Mouse (Mus musculus): ENCODE measurements at regions not wholly inside any gene's neighbourhood (a gene's known extent, or its start where the extent isn't known, plus 50 kb on each side); places are given as distances from the start of the nearest gene placed in this dataset.

DNA sequence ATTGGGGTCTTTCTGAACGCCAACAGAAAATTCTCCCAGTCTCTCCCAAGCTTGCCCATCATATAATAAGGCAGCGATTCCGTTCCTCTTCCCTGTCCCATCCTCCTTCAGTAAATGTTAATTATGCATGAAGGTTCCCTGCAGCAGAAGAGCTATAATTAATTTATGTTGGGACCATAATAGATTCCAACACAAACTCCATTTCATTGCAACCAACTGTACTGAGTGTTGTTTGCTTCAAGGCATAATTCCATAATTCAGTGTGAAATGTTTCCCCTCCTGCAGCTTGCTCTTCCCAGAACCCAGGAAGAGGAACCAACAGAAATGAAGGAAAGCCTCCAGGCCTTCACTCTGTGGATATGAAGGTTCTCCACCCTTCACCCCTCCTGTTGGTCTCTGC is 129.0 kb upstream of the B3gat1 start:
- Histone ChIP-seq H3K27ac (no peak overlapping the region), H3K36me3 (no peaks in the 10 kb centered on the region), H3K4me2 (no peak overlapping the region), H3K4me1 (no peaks in the 10 kb centered on the region), H3K4me3 (no peak overlapping the region), H3K9ac (no peak overlapping the region), H3K27me3 (no peaks in the 10 kb centered on the region), H3K9me3 (no peaks in the 10 kb centered on the region)
- 73% methylated on average over 3 of the region's 3 CpGs for WGBS
- no peak for ATAC-seq (ENCODE audit: insufficient number of reproducible peaks, low FRiP score, low TSS enrichment, low read depth)

DNA sequence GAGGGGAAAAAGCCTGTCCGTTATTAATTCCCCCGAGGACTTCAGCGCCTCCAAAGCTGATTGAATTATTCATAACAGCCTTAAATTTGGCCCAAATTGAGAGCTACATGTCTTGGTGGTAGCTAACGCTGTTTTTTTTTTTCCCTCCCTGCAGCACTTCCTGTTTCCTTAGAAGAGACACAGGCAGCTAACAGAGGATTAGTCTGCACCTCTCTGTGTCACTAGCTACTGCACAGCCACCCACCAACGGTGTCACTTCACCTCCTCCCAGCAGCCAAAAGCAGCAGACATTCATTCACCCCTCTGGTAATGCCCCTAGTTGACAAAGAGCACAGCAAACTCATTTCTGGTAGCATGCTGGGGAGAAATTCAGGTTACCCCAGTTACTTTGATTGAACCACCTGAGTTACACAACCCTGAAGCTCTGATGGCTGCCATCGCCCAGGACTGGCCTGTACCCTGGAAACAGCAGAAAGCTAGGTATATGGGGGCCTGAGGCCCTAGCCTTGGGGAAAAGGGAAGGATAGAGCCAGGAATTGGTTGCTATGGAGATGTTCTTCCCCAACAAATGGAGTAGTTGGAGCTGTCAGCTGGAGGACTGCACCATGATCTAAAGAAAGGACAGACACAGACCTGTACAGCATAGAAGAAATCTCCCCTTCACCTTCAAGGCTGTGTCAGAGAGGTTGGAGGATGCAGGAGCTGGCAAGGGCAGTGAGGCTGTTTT is 121.7 kb upstream of the B3gat1 start:
- H3K36me3 ChIP-seq: no peaks in the 10 kb centered on the region
- no peak for ATAC-seq (ENCODE audit: insufficient number of reproducible peaks, low FRiP score, low TSS enrichment, low read depth)
- no peak overlapping the region for H3K4me2 ChIP-seq
- H3K27ac ChIP-seq: no peak overlapping the region
- no peaks in the 10 kb centered on the region for H3K4me1 ChIP-seq
- H3K9ac ChIP-seq: no peak overlapping the region
- no peaks in the 10 kb centered on the region for H3K9me3 ChIP-seq
- 59% methylated on average over 6 of the region's 6 CpGs for WGBS
- H3K4me3 ChIP-seq: no peak overlapping the region
- no peaks in the 10 kb centered on the region for H3K27me3 ChIP-seq

DNA sequence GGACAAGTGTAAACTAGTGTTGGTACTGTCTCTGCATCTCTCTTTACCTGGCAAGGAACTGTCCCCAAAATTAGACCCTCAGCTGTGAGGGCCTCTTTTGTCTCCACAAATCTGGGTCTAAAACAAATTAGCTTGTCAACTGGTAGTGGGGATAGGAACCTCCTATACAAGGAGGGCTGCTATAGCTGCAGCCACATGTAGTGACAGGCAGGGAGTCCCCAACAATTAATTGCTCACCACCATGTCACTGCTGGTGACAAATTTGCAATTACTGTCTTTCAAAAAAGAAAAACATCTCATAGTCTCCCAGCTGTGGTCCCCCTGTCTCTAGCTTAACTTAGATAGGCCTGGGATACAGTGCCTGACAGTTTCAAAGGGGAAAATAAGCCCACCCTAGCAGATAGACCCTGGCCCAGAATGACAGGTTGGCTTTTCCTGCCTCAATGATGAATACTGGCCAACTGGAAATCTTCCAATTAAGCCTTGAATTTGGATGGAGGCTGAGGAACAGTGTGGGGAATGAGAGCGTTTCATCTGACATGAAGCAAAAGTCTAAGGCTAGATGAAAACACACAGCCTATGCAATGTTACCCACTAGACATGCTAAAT is 110.6 kb upstream of the B3gat1 start:
- H3K4me2 ChIP-seq: no peak overlapping the region
- H3K27me3 ChIP-seq: no peaks in the 10 kb centered on the region
- H3K9me3 ChIP-seq: no peaks in the 10 kb centered on the region
- no peaks in the 10 kb centered on the region for H3K36me3 ChIP-seq
- no peak overlapping the region for H3K27ac ChIP-seq
- no peak for ATAC-seq (ENCODE audit: insufficient number of reproducible peaks, low FRiP score, low TSS enrichment, low read depth)
- H3K4me1 ChIP-seq: no peaks in the 10 kb centered on the region
- no peak overlapping the region for H3K9ac ChIP-seq
- 86% methylated on average over 1 of the region's 1 CpGs for WGBS
- no peak overlapping the region for H3K4me3 ChIP-seq

DNA sequence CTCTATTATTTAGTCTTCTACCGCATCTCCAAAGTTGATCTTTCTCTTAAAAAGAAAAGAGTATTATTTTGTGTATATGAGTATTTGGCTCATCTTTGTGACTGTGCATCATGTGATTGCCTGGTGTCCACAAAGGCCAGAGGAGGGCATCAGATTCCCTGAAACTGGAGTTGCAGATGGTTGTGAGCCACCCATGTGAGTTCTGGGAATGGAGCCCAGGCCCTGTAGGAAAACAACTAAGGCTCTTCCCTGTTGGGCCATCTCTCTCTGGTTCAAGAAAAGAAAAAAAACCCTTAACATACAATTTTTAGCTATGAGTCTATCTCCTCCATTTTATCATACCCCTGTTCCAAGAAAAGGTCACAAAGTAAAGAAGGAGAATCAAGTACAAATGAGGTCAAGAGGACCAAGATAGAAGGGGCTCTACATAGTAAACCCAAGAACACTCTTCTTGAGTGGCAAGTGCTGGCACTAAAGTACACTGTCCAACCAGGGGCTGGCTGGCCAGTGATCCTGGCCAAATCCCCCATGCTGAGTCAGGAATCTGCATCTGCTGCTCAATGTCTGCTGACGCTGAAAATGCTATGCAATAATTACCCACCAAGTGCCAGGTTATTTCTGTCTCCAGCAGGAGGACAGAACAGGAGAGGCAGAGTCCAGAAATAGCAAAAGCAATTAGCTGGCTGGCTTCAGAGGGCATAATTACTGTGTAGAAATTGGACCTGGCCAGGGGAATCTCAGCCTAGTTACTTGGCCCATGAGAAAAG is 108.2 kb upstream of the B3gat1 start:
- no peaks in the 10 kb centered on the region for H3K27me3 ChIP-seq
- WGBS: 61% methylated on average over 2 of the region's 2 CpGs

DNA sequence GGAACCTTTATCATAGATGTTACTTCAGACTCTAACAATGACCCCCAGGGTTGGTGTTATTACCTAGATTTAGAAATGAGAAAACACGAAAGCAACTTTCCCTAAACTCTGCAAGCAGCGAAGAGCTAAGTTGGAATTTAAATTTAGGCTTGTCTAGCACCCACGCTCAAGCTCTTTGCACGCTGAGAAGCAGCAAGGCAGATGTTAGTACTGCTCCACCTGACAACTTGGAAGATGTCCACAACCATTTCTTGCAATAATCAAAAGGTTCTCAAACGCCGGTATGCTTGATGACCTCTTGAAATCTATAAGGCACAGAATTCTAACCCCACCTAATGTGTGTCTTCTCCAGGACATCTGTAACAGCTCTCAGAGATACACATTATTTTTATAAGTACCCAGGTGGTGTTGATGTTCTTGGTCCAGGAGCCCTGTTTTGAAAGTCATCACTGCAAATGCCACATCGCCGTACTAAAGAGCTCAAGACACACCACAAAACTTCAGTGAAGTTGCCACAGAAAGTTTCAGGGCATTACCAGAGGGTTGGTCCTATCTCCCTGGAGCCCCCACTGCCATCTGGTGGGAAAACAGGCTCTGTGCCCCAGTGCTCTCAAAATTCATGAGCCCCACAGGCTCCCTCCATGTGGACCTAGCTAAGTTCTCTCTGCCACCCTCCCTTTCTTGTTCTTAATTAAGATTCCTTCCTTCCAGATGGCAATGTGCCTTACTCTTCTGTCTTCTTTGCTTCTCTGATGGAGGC is 100.5 kb upstream of the B3gat1 start:
- H3K9ac ChIP-seq: no peak overlapping the region
- no peak overlapping the region for H3K4me2 ChIP-seq
- no peak overlapping the region for H3K27ac ChIP-seq
- WGBS: 89% methylated on average over 8 of the region's 8 CpGs
- H3K4me1 ChIP-seq: no peaks in the 10 kb centered on the region
- H3K27me3 ChIP-seq: no peaks in the 10 kb centered on the region
- no peaks in the 10 kb centered on the region for H3K9me3 ChIP-seq
- no peak for ATAC-seq (ENCODE audit: insufficient number of reproducible peaks, low FRiP score, low TSS enrichment, low read depth)
- H3K4me3 ChIP-seq: no peak overlapping the region
- no peaks in the 10 kb centered on the region for H3K36me3 ChIP-seq

More for the DNA sequence above, 108.2 kb upstream of the B3gat1 start:
- Histone ChIP-seq H3K36me3 (no peaks in the 10 kb centered on the region), H3K4me1 (no peaks in the 10 kb centered on the region), H3K9ac (no peak overlapping the region), H3K27ac (no peak overlapping the region), H3K4me2 (no peak overlapping the region), H3K9me3 (no peaks in the 10 kb centered on the region), H3K4me3 (no peak overlapping the region)
- no peak for ATAC-seq (ENCODE audit: insufficient number of reproducible peaks, low FRiP score, low TSS enrichment, low read depth)

DNA sequence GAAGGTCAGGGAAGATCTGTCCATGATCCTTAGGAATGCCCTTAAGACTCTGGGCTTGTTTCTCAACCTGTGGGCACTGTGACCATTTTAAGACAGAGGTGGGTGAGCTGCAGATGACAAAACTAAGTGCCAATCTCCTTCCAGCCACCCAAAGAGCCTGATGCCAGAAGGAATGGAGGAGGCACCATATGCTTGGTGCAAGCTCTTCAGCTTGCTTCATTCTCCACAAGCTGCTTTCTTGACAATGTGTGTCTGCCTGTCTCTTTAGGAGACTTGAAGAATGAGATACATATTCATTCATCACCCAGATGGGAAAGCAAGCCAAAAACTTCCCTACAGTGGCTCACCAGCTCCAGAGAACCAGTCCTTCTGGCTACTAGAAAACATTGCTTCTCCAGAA is 98.3 kb upstream of the B3gat1 start:
- no peak overlapping the region for H3K27ac ChIP-seq
- no peak overlapping the region for H3K4me2 ChIP-seq
- H3K9me3 ChIP-seq: no peaks in the 10 kb centered on the region
- no peaks in the 10 kb centered on the region for H3K27me3 ChIP-seq
- ATAC-seq (ENCODE audit: insufficient number of reproducible peaks, low FRiP score, low TSS enrichment, low read depth): no peak
- no peak overlapping the region for H3K9ac ChIP-seq
- H3K36me3 ChIP-seq: no peaks in the 10 kb centered on the region
- no peaks in the 10 kb centered on the region for H3K4me1 ChIP-seq
- H3K4me3 ChIP-seq: no peak overlapping the region

DNA sequence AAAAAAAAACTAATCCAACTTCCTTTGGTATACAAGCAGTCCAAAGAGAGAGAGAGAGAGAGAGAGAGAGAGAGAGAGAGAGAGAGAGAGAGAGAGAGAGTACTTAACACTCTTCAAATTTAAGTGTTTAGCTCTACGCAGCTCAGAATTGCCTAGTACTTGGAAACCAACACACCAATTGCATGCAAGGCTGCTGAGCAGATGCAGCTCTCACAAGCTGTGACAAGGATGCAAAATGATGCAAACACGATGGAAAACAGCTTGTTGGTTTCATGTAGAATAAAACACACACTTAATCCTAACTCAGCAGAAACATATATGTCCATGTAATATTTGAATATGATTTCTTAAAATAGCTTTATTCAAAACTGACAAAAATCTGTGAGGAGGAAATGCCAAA is 94.9 kb upstream of the B3gat1 start:
- Histone ChIP-seq H3K27me3 (no peaks in the 10 kb centered on the region), H3K9ac (no peak overlapping the region), H3K9me3 (no peaks in the 10 kb centered on the region), H3K4me2 (no peak overlapping the region), H3K4me3 (no peak overlapping the region), H3K36me3 (no peaks in the 10 kb centered on the region), H3K4me1 (no peaks in the 10 kb centered on the region), H3K27ac (no peak overlapping the region)
- whole genome bisulfite sequencing: 83% methylated on average over 2 of the region's 2 CpGs
- no peak for ATAC-seq (ENCODE audit: insufficient number of reproducible peaks, low FRiP score, low TSS enrichment, low read depth)

DNA sequence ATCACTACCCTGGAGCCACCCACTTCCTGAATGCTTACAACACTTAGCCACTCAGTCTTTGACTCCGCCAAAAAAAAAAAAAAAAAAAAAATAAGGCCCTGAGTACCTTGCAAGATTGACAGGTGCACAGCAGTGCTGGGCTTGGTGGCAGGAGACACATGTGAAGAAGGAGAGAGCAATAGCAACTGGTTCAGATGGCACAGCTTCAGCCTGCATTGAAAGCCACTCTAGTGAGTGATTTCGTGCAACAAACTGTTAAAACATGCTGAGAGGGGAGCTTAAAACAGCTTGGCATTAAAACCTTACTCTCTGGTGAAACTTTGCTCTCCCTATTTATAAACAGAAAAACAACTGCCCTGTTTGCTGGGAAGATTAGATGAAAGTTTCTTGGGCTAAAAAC is 91.2 kb upstream of the B3gat1 start:
- H3K27ac ChIP-seq: no peak overlapping the region
- no peaks in the 10 kb centered on the region for H3K4me1 ChIP-seq
- H3K27me3 ChIP-seq: no peaks in the 10 kb centered on the region
- no peak for ATAC-seq (ENCODE audit: insufficient number of reproducible peaks, low FRiP score, low TSS enrichment, low read depth)
- WGBS: 70% methylated on average over 2 of the region's 2 CpGs
- H3K9me3 ChIP-seq: no peaks in the 10 kb centered on the region
- no peak overlapping the region for H3K4me2 ChIP-seq
- H3K9ac ChIP-seq: no peak overlapping the region
- H3K36me3 ChIP-seq: no peaks in the 10 kb centered on the region
- H3K4me3 ChIP-seq: no peak overlapping the region

DNA sequence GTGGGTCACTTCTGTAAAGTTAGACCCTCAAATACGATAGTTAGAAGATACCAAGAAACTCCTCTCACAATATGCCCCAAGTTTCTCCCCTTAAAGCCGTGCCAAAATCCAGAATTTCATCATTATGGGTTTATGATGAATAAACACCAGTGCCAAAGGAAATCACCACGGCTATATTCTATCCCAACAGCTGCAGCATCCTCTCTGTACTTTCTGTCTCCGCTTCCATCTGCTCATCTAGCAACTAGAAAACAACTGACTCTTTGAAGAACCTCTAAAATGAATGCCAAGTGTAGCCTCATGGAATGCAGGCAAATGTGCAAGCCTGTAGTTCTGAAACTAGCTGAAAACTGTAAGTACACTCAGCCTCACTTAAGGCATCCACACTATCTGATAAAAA is 90.7 kb upstream of the B3gat1 start:
- Histone ChIP-seq H3K4me1 (no peaks in the 10 kb centered on the region), H3K36me3 (no peaks in the 10 kb centered on the region), H3K9ac (no peak overlapping the region), H3K27me3 (no peaks in the 10 kb centered on the region), H3K27ac (no peak overlapping the region), H3K4me3 (no peak overlapping the region), H3K9me3 (no peaks in the 10 kb centered on the region), H3K4me2 (no peak overlapping the region)
- ATAC-seq (ENCODE audit: insufficient number of reproducible peaks, low FRiP score, low TSS enrichment, low read depth): no peak
- WGBS: 74% methylated on average over 4 of the region's 4 CpGs

DNA sequence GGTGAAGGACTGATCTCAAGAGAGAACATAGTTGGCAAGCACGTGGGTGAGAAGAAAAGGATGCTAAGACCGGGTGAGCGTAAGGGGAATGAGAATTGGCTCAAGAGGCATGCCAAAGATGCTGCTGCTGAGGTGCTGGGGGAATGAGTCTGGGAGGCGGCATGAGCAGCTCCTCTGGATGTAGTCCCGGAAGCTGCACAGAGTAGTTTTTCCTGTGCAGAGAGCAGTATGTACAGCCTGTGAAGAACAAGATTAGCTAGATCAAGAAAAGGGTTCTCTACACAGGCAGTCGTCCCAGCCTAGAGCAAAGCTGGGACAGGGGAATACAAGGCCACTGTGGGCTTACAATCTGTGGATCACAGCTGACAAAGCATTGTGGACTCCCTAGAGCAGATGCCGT is 84.0 kb upstream of the B3gat1 start:
- Histone ChIP-seq H3K36me3 (no peaks in the 10 kb centered on the region), H3K4me3 (no peak overlapping the region), H3K27me3 (no peaks in the 10 kb centered on the region), H3K9me3 (no peaks in the 10 kb centered on the region), H3K27ac (no peak overlapping the region), H3K9ac (no peak overlapping the region), H3K4me1 (no peaks in the 10 kb centered on the region), H3K4me2 (no peak overlapping the region)
- no peak for ATAC-seq (ENCODE audit: insufficient number of reproducible peaks, low FRiP score, low TSS enrichment, low read depth)
- 67% methylated on average over 7 of the region's 7 CpGs for WGBS

DNA sequence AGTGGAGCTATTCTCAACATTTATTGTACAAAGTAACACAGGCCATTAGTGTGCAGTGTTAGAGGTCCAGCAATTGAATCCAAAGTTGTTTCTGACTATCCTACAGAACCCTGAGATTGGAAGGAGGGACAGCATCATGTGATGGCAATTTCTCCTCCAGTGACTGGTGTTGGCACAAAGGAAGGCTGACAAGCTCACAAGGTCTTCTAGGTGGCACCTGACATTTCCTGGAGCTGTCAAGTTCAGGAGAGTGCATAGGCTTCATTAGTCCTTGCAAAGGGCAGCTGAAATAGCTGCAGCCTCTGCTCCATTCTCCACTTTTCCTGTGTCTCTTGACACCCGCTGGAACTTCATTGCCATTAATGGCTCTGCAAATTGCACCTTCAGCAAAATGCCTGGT is 80.6 kb upstream of the B3gat1 start:
- H3K9ac ChIP-seq: no peak overlapping the region
- no peak overlapping the region for H3K4me3 ChIP-seq
- no peaks in the 10 kb centered on the region for H3K36me3 ChIP-seq
- no peaks in the 10 kb centered on the region for H3K27me3 ChIP-seq
- H3K27ac ChIP-seq: no peak overlapping the region
- WGBS: 42% methylated on average over 1 of the region's 1 CpGs
- H3K4me2 ChIP-seq: no peak overlapping the region
- no peaks in the 10 kb centered on the region for H3K4me1 ChIP-seq
- H3K9me3 ChIP-seq: no peaks in the 10 kb centered on the region
- ATAC-seq (ENCODE audit: insufficient number of reproducible peaks, low FRiP score, low TSS enrichment, low read depth): no peak

DNA sequence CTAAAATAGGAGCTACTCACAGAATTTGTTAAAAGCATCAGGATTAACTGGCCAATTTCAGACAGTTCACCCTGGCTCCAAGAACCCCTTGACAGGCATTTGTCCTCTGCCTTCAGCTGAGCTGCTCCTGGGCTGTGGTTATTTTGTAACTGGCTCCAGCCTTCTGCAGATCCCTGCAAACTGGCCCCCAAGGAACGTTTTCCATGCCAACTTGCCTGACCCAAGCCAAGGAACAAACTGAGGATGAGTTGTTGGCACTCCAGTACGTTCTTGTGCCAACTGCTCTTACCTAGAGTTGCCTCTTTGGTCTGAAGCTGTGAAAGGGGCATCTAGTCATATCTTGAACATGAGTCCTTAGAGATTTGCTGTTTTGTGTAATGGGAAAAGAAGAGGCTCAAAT is 74.2 kb upstream of the B3gat1 start:
- no peak for ATAC-seq (ENCODE audit: insufficient number of reproducible peaks, low FRiP score, low TSS enrichment, low read depth)
- Histone ChIP-seq H3K27me3 (no peaks in the 10 kb centered on the region), H3K36me3 (no peaks in the 10 kb centered on the region), H3K4me2 (no peak overlapping the region), H3K27ac (no peak overlapping the region), H3K4me3 (no peak overlapping the region), H3K9me3 (no peaks in the 10 kb centered on the region), H3K4me1 (no peaks in the 10 kb centered on the region), H3K9ac (no peak overlapping the region)
- WGBS: 53% methylated on average over 2 of the region's 2 CpGs
